Mouse (Mus musculus) lung, embryonic 14.5 days (tissue): ENCODE results near the gene Gm49322. TPM values are rescaled to one million over a fixed set of nuclear protein-coding genes. Genes with fewer than 3 reads are reported as not detected.

ENCODE experiments used
- ATAC-seq: fragments of 200-750 bp; cut with Nextera tagmentation; 2 replicates; pipeline ENCODE4 v1.8.0; 2017; ENCODE audit warnings: mild to moderate bottlenecking, moderate TSS enrichment, moderate library complexity; ENCODE audit not compliant: insufficient read depth
- DNase-seq: peaks from one replicate; pipeline ENCODE4 v3.0.0-alpha.2; 2015
- H3K27ac ChIP-seq: fragments of 300-500 bp; sonication (generic); 2 replicates; pipeline ENCODE4 v1.5.1; 2014; ENCODE audit warnings: low read depth, mild to moderate bottlenecking, moderate library complexity
- H3K27me3 ChIP-seq: fragments of 300-500 bp; sonication (generic); 2 replicates; pipeline ENCODE4 v1.6.1; 2014; ENCODE audit warnings: low read length, control low read depth; ENCODE audit not compliant: insufficient read depth
- H3K36me3 ChIP-seq: fragments of 300-500 bp; sonication (generic); 2 replicates; pipeline ENCODE4 v1.6.1; 2014; ENCODE audit warnings: control low read depth; ENCODE audit not compliant: insufficient read depth
- H3K4me1 ChIP-seq: fragments of 300-500 bp; sonication (generic); 2 replicates; pipeline ENCODE4 v1.6.1; 2014; ENCODE audit warnings: antibody characterized with exemption, control low read depth; ENCODE audit not compliant: insufficient read depth
- H3K4me2 ChIP-seq: fragments of 300-500 bp; sonication (generic); 2 replicates; pipeline ENCODE4 v1.6.1; 2014; ENCODE audit warnings: mild to moderate bottlenecking
- H3K4me3 ChIP-seq: fragments of 300-500 bp; sonication (generic); 2 replicates; pipeline ENCODE4 v1.5.1; 2014; ENCODE audit warnings: low read depth, low read length
- H3K9ac ChIP-seq: fragments of 300-500 bp; sonication (generic); 2 replicates; pipeline ENCODE4 v1.6.1; 2014
- H3K9me3 ChIP-seq: fragments of 300-500 bp; sonication (generic); 2 replicates; pipeline ENCODE4 v1.6.1; 2016; ENCODE audit warnings: low read depth, low read length, control low read depth
- CTCF ChIP-seq: IDR thresholded peaks from 2 replicates; pipeline ENCODE4 v1.5.1; 2016; ENCODE audit warnings: antibody characterized with exemption, low read depth
- WGBS: fragments of 180-500 bp; shearing (Covaris S2); extraction: QIAGEN DNeasy Blood & Tissue Kit; methylation state at CpG from one replicate; pipeline ENCODE4 v1.1.7; 2014; 5-methylcytosine and 5-hydroxymethylcytosine counted together
- polyA plus RNA-seq: library from polyadenylated mRNA; unstranded; fragments of >200 nt; fragmentation: Nextera tagmentation; extraction: Ambion mirVana; gene quantifications from 2 replicates; pipeline ENCODE4 v1.2.1, GENCODE M21; 2014

Gm49322 gene
- polyA plus RNA-seq, 1 experiment from 2014 or later: 3.1 TPM

- no peaks in the 10 kb centered on the region for H3K27me3 ChIP-seq
- whole genome bisulfite sequencing: 51% methylated on average over 12 of the region's 12 CpGs
- H3K4me2 ChIP-seq: no peak overlapping the region
- ATAC-seq (no peak), DNase-seq (no peak)
- TF ChIP-seq CTCF: no peak
- H3K9ac ChIP-seq: no peak overlapping the region
- peaks cover 40% of the 10 kb centered on the region for H3K36me3 ChIP-seq
- no peak overlapping the region for H3K4me3 ChIP-seq
- H3K27ac ChIP-seq: no peak overlapping the region
- H3K9me3 ChIP-seq: no peaks in the 10 kb centered on the region
- peaks cover 2% of the 10 kb centered on the region; the same call in 1 of the 2 replicates for H3K4me1 ChIP-seq
These were observed 21.8 kb upstream of the Gm49322 start for GRCm38 (mm10) chr10:80584045-80584488.

DNA sequence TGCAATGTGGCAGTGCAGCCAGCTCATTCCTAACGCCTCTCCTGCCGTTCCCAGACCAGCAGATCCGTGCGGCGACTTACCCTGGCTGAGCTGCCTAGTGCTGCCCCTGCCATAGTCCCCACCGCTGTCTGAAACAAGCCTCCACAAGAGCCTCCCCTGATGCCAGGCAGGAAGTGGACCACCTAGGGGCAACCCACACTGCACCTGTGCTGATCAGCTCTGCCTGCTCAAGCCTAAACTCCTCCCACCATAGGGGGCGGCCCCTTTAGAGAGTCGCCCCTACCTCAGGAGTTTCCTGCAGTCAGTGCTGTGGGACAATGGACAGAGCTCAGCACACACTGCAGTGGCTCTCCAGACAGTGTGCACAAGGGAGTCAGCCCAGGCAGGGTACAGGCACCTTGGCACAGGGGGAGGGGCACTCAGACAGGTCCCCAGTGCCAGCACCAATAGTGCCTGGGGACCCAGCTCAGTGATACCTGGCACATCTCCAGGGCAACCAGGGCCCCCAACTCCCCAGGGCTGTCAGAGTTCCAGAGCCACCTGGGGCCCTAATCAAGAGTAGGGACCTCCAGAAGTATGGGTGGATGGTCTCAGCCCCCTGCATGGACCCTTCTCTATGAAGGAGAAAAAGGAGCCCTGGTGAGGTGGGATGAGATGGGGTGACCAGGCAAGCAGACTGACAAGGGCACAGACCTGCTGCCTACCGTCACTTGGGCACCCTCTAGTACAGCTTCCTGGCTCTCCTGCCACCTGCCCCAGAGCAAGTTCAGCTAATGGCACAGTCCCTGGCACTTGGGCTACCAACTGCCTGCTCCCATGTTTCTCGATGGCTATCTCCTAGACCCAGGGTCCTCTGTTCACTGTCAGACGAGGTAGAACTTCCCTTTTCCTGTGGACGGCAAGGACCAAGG lies 20.9 kb upstream of the Gm49322 start:
- H3K4me3 ChIP-seq: peak overlapping the region; percentile 9; the same call in 1 of the 2 replicates
- no peak for TF ChIP-seq CTCF
- no peaks in the 10 kb centered on the region for H3K27me3 ChIP-seq
- peaks cover 40% of the 10 kb centered on the region for H3K36me3 ChIP-seq
- no peak overlapping the region for H3K27ac ChIP-seq
- peak overlapping the region; percentile 49 for H3K4me2 ChIP-seq
- no peak overlapping the region for H3K9ac ChIP-seq
- no peak for ATAC-seq
- H3K9me3 ChIP-seq: no peaks in the 10 kb centered on the region
- DNase-seq: no peak
- peaks cover 5% of the 10 kb centered on the region; the same call in 1 of the 2 replicates for H3K4me1 ChIP-seq
- 68% methylated on average over 12 of the region's 12 CpGs for WGBS

- Histone ChIP-seq H3K27me3 (no peaks in the 10 kb centered on the region), H3K4me2 (peak overlapping the region; percentile 49), H3K9me3 (no peaks in the 10 kb centered on the region), H3K4me3 (peak overlapping the region; percentile 9; the same call in 1 of the 2 replicates), H3K27ac (no peak overlapping the region), H3K9ac (no peak overlapping the region), H3K36me3 (peaks cover 40% of the 10 kb centered on the region), H3K4me1 (peaks cover 5% of the 10 kb centered on the region; the same call in 1 of the 2 replicates)
- WGBS: 90% methylated on average over 8 of the region's 8 CpGs
- ATAC-seq (no peak), DNase-seq (no peak)
- TF ChIP-seq CTCF: no peak
These were observed 20.2 kb upstream of the Gm49322 start for GRCm38 (mm10) chr10:80585581-80585980.

GRCm38 (mm10) chr10:80586407-80587304 lies 19.2 kb upstream of the Gm49322 start:
- H3K27ac ChIP-seq: peak overlapping the region; percentile 82
- 92% methylated on average over 48 of the region's 51 CpGs for WGBS
- DNase-seq (no peak), ATAC-seq (no peak)
- TF ChIP-seq CTCF: no peak
- peak overlapping the region; percentile 16 for H3K4me3 ChIP-seq
- H3K9ac ChIP-seq: peak overlapping the region; percentile 40
- H3K36me3 ChIP-seq: peaks cover 40% of the 10 kb centered on the region
- no peaks in the 10 kb centered on the region for H3K27me3 ChIP-seq
- H3K4me2 ChIP-seq: peak overlapping the region; percentile 49
- H3K4me1 ChIP-seq: peaks cover 5% of the 10 kb centered on the region; the same call in 1 of the 2 replicates
- no peaks in the 10 kb centered on the region for H3K9me3 ChIP-seq

DNA sequence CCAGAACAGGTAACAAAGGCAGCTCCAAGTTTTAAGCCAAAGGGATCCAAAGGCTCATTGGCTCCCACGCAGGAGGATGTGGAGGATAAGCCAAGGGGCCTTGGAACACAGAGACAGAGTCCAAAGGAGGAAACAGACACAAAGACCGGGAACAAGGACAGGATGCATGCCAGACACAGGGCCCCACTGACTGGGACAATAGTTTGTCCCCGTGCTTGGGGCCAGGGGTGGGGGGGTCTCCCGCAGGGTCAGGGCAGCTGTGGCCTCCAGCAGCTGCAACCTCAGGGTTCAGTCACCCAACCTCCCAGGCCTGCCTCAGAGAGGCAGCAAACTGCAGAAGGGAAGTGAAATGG lies 18.5 kb upstream of the Gm49322 start:
- H3K27ac ChIP-seq: peak overlapping the region; percentile 82
- peak overlapping the region; percentile 16 for H3K4me3 ChIP-seq
- peaks cover 5% of the 10 kb centered on the region; the same call in 1 of the 2 replicates for H3K4me1 ChIP-seq
- H3K4me2 ChIP-seq: peak overlapping the region; percentile 49
- H3K9ac ChIP-seq: peak overlapping the region; percentile 40
- 49% methylated on average over 4 of the region's 4 CpGs for WGBS
- DNase-seq: peak; percentile 65
- no peak for TF ChIP-seq CTCF
- H3K9me3 ChIP-seq: no peaks in the 10 kb centered on the region
- H3K27me3 ChIP-seq: no peaks in the 10 kb centered on the region
- no peak for ATAC-seq
- H3K36me3 ChIP-seq: peaks cover 39% of the 10 kb centered on the region

DNA sequence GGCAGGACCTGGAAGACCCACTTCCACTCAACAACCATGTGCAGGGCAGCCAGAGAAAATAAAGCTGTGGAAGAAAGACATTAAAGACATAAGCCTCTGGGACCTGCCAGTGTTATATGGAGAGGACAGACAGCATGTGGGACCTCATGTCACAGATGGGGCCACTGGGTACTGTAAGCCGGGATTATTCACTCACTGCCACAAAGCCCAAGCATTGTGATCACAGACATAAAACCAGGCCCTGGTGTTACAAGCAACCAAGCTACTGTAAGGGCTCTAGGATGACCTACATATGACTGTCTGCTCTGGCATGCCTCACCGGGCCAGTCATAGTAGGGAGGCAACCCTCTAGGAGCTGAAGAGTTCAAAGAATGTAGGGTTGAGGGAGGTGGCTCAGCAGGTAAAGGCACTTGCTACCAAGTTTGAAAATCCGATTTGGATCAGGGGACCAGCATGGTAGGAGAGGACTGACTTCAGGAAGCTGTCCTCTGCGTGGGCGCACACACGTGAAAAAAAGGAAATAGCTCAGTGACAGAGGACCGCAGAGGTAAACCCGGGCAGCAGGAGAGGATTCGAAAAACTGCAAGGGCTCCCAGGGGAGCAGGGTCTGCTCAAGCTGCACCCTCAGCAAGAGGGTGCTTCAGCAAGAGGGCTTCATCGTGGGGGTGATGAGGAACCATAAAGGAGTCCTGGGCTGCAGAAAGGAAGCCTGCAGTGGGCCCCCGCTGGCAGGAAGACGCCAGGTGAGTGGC lies 16.5 kb upstream of the Gm49322 start:
- peak overlapping the region; percentile 56; the same call in 1 of the 2 replicates for H3K27ac ChIP-seq
- TF ChIP-seq CTCF: no peak

More for the DNA sequence above, 16.5 kb upstream of the Gm49322 start:
- Histone ChIP-seq H3K27me3 (no peaks in the 10 kb centered on the region), H3K4me2 (peak overlapping the region; percentile 70), H3K4me1 (peaks cover 5% of the 10 kb centered on the region; the same call in 1 of the 2 replicates), H3K9me3 (no peaks in the 10 kb centered on the region), H3K9ac (peak overlapping the region; percentile 83), H3K4me3 (peak overlapping the region; percentile 93), H3K36me3 (peaks cover 20% of the 10 kb centered on the region; the same call in 1 of the 2 replicates)
- ATAC-seq (no peak), DNase-seq (no peak)
- WGBS: 12% methylated on average over 12 of the region's 12 CpGs
